Mouse (Mus musculus) heart, adult 11 months (tissue): ENCODE measurements around the gene Cox10.

Source experiments
- DNase-seq: peaks from one replicate; pipeline ENCODE4 v3.0.0; 2022

The Cox10 gene

DNA sequence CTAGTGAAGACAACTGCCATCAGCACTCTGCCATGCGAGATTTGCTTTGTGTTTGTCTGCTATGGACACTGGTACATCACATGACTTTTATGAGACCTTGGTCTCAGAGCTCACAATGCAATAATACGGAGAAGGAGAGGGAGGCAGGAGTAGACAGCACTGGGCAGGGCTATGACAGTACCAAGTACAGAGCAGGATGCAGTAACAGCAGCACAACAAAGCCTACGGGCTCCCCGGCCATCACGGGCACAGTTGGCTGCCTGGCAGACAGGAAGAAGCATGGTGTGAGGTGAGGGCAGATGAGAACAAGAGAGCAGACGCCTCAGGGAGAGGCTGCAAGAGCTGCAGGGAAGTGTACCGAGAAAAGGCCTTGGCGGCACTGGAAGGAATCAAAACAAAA lies 87.3 kb downstream of the Cox10 start:
- DNase-seq: peak; percentile 78

DNA sequence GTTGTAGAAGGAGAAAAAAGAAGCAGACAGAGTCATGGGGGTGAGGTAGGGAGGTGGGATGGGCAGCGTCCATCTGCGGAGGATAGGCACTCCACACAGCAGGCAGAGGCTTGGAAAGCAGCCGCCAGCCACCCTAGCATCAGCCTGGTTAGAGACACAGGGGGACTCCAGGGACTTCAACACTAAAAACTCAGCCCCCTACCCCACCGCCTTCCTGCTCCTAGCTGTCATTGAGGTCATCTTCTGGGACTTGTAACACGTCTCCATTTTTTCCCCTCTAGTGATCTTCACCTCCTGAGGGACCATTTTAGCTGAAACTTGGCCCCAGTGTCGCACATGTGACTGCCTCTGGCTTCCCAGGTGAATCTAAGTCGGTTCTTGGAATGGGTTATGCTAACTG lies 88.5 kb downstream of the Cox10 start:
- peak; percentile 81 for DNase-seq

DNA sequence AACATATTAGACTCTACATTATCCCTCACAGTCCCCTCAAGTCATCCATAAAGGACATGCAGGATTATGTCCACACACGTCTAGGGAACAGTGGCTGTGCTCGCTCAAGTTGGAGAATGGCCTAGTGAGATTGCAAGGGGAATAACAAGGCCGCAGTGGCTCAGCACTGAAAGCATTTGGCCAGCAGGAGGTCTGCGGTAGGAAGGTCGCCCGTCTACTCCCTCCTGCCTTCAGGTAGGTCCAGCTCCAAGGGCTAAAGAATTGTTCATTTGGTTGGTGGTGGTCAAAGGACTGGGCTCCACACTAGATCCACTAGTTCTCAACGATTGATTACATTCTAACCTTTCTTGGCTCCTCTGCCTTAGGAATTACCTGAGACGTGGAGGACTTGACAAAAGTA lies 89.0 kb downstream of the Cox10 start:
- DNase-seq: peak; percentile 75

DNA sequence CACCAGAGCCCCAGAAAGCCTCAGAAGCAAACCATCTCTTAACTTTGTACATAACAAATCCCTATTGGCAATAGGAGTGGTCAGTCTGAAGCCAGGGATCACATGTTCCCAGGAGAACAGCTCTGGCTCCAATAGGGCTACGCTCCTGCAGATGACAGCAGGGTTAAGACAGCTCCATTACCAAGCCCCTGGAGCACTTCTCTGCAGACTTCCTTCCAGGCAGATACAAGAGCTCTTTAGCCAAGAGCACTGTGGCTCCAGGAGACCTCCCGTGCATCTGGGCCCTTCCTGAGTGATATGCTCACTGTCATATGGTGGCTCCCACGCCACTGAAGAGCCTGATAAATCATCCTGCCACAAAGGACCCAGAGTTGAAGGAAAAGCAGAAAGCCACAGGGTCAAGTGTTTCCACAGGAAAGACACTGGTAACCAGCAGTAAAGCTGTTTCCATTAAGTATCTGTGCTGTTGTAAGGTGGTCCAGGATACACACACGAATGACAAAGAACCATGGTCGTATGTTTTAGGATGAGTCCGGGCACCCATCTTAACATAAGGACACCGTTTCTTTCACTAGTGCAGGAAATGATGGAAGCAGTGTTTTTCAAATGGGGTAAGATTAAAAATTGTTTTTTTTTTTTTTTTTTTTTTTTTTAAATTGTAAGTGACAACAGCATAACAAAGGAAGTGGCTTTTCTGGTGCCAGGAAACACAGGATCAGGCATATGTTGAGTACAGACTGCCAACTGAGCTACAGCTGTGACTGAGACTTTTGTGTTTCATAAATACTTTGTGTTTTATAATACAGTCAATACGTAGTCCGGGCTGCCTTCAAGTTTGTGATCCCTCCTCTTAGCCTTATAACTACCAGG lies 90.0 kb downstream of the Cox10 start:
- peak; percentile 88 for DNase-seq

DNA sequence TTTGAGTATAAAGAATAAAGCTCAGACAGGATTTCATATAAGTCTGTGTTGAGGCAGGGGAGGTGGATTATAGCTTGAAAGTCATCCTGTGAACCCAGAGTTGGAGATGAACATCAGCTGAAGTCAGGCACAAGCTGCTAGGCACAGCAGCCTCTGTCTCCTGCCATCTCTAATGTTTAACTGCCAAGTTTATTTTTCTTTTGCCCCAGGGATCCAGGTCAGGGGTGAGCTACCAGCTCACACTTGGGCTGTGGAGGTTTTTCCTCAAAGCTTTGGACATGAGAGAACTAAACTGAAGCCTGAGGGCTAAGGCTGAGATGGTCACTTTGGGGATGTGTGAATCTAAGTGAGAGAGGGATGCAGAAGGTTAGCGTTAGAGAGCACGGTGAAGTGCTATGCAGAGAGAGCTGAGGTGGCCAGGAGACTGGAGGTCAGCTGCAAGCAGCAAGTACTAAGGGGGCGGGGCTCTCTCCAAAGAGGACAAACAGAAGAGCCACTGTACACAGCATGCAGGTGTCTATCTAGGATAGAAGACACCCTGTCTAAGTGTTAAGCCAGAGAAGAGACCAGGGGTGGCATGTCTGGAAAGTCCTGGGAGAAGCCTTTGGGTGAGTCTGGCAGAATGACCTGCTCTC lies 91.1 kb downstream of the Cox10 start:
- peak; percentile 74 for DNase-seq

DNA sequence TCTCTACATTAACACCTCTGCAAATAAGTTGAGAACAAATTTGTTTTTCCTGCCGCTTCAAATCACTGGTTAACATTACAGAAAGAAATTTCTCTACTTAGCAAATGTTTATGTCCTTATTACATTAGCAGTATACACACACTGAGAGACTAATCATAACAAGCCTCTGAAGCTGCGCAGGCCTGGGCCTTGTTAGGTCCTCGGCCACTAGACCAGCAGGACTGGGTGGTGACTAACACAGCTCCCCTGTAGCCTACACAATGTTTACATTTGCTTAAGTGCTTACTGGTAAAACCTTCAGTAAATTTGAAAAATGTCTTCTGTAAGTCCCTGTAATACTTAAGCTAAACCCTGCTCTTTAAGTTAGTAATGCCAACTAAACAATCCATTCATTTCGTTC lies 92.6 kb downstream of the Cox10 start:
- DNase-seq: no peak

DNA sequence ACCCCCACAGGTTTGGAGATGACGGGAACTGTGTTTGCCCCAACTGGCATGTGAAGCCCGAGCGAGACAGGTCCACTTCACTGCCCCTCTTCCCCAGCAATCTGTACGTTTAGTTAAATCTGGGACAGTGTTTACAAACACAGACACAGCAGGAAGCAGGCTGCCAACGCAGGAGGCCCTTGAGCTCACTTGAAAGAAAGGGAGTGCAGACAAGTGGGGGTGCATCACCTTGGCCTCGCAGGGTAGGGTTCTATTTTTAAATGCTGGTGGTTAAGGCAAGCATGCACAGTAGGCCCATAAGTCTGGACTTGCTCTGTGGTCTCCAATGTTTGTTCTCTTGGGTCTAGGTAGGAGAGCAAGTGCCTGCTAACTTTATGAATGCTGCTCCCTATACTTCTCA lies 93.8 kb downstream of the Cox10 start:
- DNase-seq: no peak

DNA sequence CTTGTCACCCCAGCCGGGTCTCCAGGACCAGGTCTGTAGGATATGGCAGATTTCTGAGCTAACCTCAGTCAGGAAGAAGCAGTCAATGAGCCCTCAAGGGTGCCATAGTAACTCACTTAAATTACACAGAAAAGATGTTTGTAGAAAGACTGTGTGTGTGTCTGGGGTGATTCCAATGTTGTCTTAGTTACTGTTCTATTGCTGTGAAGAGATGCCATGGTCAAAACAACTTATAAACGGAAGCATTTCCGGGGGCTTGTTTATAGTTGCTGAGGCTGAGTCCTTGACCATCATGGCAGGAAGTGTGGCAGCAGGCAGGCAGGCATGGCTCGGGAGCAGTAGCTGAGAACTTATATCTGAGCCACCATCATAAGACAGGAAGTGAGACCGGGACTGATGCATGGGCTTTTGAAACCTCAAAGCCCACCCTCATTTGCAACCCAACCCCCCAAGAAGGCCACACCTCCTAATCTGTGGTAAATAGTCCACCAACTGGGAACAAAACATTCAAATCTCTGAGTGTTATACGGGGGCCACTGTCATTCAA lies 94.6 kb downstream of the Cox10 start:
- no peak for DNase-seq

DNA sequence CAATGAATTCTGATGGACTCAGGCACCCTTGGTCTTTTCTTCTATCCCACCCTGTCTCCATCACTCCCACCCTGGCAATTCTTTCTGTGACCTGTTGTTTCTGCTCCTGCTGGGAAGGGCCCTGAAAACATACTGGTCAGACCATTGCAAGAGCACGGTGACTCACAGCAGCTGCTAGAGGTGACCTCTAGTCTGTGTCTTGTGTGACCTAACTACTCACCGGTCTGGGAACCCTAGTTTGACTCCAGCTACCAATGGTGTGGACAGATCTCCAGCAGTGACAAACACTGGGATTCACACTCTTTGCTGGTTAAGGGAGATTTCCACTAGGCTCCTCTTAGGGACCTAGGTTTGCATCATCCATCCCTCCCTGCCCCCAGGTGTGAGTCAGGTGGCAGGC lies 101.5 kb downstream of the Cox10 start:
- no peak for DNase-seq

DNA sequence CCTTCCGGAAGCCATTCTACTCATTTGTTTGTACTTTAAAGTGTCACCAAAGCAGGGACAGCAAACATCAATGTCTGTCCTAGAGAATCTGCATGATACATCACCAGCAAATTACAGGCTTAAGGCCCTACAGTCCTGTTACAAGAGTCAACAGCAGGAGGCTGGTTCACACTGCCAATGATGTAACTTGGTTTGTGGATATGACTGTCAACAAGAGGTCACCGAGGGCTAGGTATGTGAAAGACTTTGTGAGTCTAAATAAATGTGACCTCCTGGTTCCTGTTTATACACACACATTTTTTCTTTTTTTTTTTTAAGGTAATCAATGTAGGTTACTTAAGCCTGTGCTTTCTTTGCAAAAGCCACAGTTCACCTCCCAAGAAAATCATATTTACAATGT lies 102.5 kb downstream of the Cox10 start:
- no peak for DNase-seq

DNA sequence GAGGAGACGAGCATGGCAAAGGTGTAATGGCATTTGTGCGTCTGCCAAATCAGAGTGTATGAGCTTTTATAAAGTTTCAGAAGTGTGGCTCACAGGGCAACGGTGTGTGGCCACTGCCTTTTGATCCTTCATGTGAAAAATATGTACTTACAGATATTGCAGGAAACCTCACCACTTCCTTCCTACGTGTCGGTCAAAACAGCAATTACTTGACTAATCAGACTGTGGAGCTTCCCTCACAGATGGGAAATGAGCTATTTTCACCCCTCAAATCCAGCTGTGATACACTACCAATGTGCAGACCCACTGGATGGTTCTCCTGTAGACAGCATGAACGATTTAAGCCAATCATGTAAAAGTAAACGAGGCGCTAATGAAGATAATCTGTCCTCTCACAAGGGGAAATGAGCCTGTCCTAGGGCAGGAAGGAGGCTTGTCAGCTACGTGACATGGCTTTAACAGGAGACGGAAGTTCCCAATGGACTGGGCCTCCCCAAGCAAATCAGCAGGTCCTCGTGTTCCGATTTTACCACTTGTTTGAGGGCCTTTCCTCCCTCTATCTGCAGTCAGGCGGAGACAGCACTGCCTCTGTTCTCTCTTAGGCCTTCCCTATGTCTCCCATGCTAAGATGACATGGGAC lies 103.9 kb downstream of the Cox10 start:
- no peak for DNase-seq

DNA sequence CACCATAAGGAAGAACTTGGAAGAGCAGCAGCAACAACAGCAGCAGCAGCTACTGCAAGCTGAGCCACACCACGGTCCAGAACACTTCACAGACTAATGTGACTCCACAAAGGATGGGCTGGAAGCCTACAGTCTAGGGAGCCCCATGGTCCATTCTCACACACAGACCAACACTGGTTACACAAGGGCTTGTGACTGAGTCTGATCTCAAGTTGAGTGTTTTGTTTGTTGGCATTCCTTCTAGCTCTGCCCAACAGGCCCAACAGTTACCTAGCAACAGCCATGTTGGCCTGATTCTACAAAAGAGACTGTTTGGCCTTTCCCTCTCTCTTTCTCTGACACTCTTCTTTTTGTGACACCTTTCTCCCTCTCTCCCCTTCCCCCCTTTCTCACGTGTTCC lies 105.3 kb downstream of the Cox10 start:
- DNase-seq: no peak

DNA sequence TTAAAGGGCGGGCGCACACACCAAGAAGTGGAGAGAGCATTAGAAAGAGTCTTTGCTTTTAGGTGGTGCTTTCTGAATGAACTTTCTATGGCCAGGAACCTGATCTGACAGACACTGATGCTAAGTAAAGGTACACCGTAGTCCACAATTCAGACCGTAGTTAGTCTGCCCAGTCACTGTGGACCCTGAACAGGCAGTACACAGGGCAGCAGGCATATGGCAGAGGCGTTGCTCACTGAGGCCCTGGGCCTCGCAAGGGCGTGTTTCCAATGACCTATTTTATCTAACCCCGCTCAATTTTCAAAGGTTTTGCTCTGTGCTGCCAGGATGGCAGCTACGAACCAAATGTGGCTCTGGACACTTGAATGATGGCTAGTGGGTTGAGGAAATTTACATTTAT lies 107.8 kb downstream of the Cox10 start:
- no peak for DNase-seq

DNA sequence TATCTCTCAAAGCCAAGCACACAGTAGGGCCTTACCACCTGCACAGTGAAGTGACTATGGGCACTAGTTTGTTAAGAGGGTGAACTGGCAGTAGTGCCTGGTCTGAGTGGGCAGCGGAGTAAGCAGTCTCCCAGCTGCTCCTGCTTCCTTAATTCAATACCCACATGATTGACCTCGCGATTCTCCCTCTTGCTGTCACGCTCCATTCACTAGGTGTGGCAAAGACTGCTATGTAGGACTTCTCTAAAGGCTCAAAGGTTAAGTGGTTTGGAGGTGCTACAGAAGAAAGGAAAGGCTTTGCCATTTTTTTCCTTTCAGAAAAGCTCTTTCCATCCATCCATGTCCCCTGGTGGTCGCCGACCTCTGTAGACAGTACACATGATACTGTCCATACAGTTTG lies 108.5 kb downstream of the Cox10 start:
- no peak for DNase-seq

DNA sequence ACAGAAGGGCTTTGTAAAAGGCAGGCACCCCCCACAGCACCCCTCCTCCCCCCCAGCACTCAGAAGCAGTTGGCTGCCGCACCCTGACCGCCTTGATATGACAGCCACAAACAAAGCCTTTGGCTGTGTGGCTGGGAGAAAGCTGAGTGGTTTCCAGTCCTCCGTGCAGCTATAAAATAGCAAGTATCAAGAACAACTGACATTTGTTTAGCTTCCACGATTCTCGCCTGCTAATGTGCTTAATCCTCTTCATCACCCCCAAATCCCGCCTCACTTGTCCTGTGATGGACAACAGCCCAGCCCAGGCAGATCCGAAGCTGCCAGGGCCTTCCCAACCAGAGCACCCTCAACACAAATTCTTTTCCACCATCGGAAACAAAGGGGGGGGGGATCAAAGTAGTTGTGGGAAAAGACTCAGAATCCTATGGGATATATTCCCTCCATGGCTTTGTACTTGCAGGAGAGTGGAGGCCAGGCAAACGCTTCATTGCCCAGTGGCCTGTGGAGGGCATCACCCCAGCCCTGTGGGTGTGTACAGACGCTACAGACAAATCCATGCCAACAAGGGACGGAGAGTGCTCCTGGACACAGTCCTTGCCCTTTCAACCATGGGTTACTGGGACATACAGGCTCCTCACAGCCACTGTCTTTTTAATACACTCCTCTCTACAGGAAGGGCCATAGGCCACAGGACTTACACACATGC lies 109.9 kb downstream of the Cox10 start:
- no peak for DNase-seq

DNA sequence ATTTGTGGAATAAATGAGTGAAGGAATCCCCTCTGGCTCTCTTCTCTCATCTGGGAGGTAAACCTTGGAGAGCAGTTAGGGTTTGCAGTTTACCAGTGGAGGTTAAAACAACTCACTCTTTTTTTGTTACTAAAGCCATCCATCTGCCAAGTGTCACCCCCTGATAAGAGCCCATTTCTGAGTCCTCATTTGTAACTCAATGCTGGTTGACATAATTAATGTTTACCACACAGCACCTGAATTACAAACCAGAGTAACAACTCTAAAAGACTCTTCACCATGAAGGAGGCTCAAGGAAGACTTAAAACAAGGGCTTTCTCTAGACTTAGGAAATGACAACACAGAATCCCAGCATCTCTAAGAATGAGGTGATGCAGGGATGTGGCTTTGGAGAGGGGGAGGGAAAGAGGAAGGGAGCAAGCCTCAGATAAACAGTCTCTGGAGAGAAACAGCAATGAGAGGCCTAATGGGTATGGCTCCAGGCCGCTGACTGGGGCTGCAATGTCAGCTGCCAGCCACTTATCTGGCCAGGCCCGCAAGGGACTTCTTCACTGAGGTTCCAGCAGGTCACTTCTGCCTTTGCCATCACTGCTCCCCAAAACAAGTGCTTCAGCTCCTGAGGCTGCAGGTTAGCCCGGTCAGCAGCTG lies 110.8 kb downstream of the Cox10 start:
- DNase-seq: no peak

DNA sequence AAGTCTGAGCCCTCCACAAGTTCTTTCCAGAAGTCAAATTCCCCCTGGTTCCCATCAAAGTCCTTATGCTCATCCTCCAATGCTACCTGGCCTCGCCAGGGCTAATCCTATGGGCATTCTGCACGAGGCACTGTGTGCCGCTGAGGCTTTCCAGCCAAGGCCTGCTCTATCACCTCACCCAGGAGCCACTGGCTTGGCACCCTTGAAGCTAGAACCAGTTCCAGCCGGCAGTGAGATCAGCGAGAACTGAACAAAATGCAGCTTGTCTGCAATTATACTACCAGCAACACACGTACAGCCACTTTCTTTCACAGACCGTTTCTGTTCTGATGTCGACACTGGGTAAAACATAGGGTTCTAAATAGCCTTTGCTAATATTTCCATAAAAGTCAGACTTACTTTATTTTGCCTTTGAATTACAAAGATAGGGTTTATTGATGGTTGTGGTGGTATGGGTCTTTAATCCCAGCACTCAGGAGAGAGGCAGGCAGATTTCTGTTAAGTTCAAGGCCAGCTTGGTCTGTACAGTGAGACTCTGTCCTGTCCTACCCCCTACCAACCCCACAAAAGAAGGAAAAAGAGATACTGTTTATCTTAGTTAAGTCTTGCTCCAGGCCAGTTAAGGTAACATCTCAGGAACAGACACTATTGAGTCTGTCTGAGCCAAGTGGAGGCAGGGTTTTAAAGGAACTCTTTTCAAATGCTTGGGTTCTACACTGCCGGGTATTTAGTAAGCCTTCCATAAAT lies 111.5 kb downstream of the Cox10 start:
- DNase-seq: no peak

DNA sequence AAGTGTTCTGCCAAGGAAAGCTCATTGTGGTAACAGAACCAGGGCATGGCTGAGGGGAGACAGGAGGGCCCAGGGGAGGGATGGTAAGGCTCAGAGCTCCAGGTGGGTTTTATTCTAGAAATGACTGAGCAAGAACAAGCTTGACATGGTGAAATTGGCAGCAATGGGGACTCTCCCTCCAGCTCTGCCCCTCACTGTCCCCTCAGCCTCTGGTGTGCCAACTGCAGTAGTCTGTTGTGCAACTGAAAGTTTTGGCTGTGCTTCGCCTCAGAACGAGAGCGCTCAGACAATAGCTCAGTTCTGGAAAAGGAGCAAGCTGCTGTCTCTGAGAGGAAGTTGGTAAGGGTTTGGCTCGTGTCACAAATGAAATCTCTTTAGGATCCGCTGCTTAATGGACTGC lies 113.8 kb downstream of the Cox10 start:
- DNase-seq: no peak

DNA sequence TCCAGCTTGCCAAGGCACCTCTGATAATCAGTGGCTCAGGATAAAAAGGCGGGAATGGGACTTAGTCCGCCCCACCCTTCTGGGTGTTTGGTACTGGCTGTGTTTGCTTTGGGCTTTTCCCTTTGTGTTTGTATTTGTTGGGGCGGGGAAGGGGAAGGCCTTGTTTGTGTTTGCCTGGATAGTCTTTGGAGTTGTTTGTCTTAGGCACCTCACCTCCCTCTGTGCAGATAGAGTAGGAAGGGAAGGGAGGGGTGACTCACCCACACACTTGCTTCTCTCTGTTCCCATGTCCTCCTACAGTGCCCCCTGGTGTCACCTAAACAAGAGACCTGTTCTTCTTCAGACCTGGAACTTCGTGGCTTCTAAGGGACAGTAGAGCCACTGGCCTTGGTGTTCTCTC lies 122.1 kb downstream of the Cox10 start:
- no peak for DNase-seq

DNA sequence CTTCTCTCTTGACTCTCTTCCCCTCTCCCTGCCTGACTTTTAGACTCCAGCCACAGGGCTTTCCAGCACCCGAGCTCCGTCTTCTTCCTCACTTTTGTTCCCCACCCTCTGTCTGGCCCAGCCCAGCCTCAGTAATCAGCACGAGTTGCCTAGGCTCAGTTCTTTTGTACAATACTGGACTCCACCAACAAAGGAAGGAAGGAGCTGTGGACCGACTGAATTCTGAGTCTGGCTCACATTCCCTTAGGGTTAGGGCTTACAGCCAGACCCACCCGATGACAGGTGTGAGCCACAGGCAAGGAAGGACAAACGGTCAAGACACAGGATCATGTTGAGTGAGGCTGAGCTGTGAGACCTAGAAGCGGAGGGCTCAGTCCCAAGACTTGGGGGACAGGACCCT lies 122.5 kb downstream of the Cox10 start:
- no peak for DNase-seq

DNA sequence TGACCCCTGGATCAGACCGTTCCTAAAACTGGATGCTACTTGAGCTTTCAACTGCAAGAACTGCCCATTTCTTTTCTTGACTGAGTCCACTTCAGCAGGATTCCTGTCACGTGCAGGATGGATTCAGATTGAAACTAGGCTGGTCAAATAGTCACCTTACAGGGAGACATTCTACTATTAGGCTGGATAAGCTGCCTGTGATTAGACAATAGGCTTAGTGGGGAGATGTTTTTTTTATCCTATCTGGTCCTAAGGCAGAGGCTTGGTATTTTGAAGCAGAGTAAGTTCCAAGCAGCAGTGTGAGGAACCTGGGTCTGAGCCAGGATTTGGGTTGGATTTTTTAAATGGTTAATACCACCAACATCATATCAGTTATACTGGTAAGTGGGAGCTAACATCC lies 125.4 kb downstream of the Cox10 start:
- DNase-seq: no peak

DNA sequence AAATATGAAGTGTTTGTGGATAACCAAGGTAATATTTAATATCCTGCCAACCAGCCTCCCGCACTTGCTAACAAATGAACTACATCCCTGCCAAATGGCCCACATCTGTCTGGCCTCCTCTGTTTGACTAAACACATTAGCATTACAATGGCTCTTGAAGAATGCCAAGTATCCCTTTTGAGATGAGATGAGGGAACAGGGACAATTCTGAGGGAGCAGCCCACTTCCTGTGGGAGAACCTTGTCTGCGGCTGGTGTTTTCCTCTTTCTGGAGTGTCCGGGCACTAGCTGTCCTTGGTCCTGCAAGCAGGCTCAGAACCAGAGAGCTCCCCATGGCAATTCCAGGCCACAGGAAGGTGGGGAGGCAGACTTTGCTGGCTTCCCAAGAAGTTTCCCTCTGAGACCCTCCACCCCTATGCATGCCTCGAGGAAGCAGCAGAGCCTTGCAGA lies 126.5 kb downstream of the Cox10 start:
- peak; percentile 83 for DNase-seq
